Mouse (Mus musculus): Measurements from ENCODE around the gene 9130213A22Rik. TPM values are rescaled to one million over a fixed set of nuclear protein-coding genes. Genes with fewer than 3 reads are reported as not detected.

Gene 9130213A22Rik
- polyA plus RNA-seq, 1 experiment from 2014 or later: not detected

DNA sequence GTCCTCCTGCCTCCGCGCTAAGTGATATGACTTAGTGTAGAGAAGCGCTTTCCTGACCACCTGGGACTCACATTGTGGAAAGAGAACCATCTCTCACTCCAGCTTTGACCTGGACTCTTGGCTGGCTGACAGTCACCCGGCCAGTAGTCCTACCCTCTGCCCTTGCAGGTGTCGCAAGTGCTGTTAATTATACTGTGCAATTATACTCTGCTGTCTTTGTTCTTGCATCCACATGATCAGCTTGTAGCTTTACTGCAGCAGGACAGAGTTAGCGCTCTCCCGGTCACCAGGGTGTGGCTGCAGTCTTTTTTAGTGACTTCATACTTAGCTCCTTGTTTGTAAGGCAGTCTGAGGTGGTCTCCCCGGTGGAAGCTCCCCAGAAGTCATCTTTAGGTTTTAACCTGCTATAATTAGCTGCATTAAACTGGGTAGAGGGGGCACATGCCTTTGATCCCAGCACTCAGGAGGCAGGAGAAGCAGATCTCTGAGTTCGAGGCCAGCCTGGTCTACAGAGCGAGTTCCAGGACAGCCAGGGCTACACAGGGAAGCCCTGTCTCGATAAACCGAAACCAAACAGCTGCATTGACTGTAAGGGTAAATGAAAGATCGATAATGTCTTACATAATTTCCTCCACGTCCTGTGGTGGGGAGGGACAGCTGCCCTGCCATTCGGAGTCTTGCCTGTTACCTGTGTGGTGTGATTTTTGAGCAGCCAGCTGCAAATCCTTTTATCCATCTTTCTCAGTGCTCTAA is 42.1 kb downstream of the 9130213A22Rik start:
- Histone ChIP-seq H3K36me3 (ENCODE audit: control insufficient read depth, insufficient read depth, low read length) (no peaks in the 10 kb centered on the region), H3K4me2 (replicated peaks; ENCODE audit: low read depth, low read length) (no peak overlapping the region), H3K27ac (ENCODE audit: low read depth, low read length) (no peak overlapping the region), H3K27me3 (ENCODE audit: control insufficient read depth, insufficient read depth, low read length) (no peaks in the 10 kb centered on the region), H3K4me1 (replicated peaks; ENCODE audit: control insufficient read depth, insufficient read depth, low read length) (no peaks in the 10 kb centered on the region), H3K9me3 (ENCODE audit: control insufficient read depth, low read length) (no peaks in the 10 kb centered on the region), H3K4me3 (ENCODE audit: low read depth, low read length) (no peak overlapping the region), H3K9ac (ENCODE audit: low read depth, low read length) (no peak overlapping the region)
- DNase-seq (ENCODE audit: low spot score) (no peak), ATAC-seq (ENCODE audit: low FRiP score) (no peak)
- WGBS: 86% methylated on average over 15 of the region's 15 CpGs

- Histone ChIP-seq H3K9ac (ENCODE audit: low read depth, low read length) (no peak overlapping the region), H3K36me3 (ENCODE audit: control insufficient read depth, insufficient read depth, low read length) (no peaks in the 10 kb centered on the region), H3K27me3 (ENCODE audit: control insufficient read depth, insufficient read depth, low read length) (no peaks in the 10 kb centered on the region), H3K9me3 (ENCODE audit: control insufficient read depth, low read length) (no peaks in the 10 kb centered on the region), H3K4me3 (ENCODE audit: low read depth, low read length) (no peak overlapping the region), H3K4me1 (replicated peaks; ENCODE audit: control insufficient read depth, insufficient read depth, low read length) (no peaks in the 10 kb centered on the region), H3K4me2 (replicated peaks; ENCODE audit: low read depth, low read length) (no peak overlapping the region), H3K27ac (ENCODE audit: low read depth, low read length) (no peak overlapping the region)
- DNase-seq (ENCODE audit: low spot score): no peak
- no peak for ATAC-seq (ENCODE audit: low FRiP score)
- 72% methylated on average over 5 of the region's 5 CpGs for WGBS
Measured at GRCm38 (mm10) chr11:69078805-69079438, 43.5 kb downstream of the 9130213A22Rik start.

GRCm38 (mm10) chr11:69078041-69078440 is 44.3 kb downstream of the 9130213A22Rik start:
- H3K36me3 ChIP-seq (ENCODE audit: control insufficient read depth, insufficient read depth, low read length): no peaks in the 10 kb centered on the region
- no peak overlapping the region for H3K27ac ChIP-seq (ENCODE audit: low read depth, low read length)
- 91% methylated on average over 6 of the region's 6 CpGs for WGBS
- no peak overlapping the region for H3K9ac ChIP-seq (ENCODE audit: low read depth, low read length)
- H3K4me1 ChIP-seq (replicated peaks; ENCODE audit: control insufficient read depth, insufficient read depth, low read length): no peaks in the 10 kb centered on the region
- no peaks in the 10 kb centered on the region for H3K9me3 ChIP-seq (ENCODE audit: control insufficient read depth, low read length)
- no peak overlapping the region for H3K4me3 ChIP-seq (ENCODE audit: low read depth, low read length)
- DNase-seq (ENCODE audit: low spot score): no peak
- H3K4me2 ChIP-seq (replicated peaks; ENCODE audit: low read depth, low read length): no peak overlapping the region
- ATAC-seq (ENCODE audit: low FRiP score): no peak
- no peaks in the 10 kb centered on the region for H3K27me3 ChIP-seq (ENCODE audit: control insufficient read depth, insufficient read depth, low read length)

- ATAC-seq (ENCODE audit: low FRiP score) (no peak), DNase-seq (ENCODE audit: low spot score) (no peak)
- no peak overlapping the region for H3K27ac ChIP-seq (ENCODE audit: low read depth, low read length)
- H3K9ac ChIP-seq (ENCODE audit: low read depth, low read length): no peak overlapping the region
- H3K4me1 ChIP-seq (replicated peaks; ENCODE audit: control insufficient read depth, insufficient read depth, low read length): no peaks in the 10 kb centered on the region
- no peaks in the 10 kb centered on the region for H3K27me3 ChIP-seq (ENCODE audit: control insufficient read depth, insufficient read depth, low read length)
- H3K36me3 ChIP-seq (ENCODE audit: control insufficient read depth, insufficient read depth, low read length): no peaks in the 10 kb centered on the region
- no peak overlapping the region for H3K4me2 ChIP-seq (replicated peaks; ENCODE audit: low read depth, low read length)
- no peaks in the 10 kb centered on the region for H3K9me3 ChIP-seq (ENCODE audit: control insufficient read depth, low read length)
- no peak overlapping the region for H3K4me3 ChIP-seq (ENCODE audit: low read depth, low read length)
- WGBS: 89% methylated on average over 9 of the region's 9 CpGs
Measured at GRCm38 (mm10) chr11:69077316-69077715, 45.1 kb downstream of the 9130213A22Rik start.

DNA sequence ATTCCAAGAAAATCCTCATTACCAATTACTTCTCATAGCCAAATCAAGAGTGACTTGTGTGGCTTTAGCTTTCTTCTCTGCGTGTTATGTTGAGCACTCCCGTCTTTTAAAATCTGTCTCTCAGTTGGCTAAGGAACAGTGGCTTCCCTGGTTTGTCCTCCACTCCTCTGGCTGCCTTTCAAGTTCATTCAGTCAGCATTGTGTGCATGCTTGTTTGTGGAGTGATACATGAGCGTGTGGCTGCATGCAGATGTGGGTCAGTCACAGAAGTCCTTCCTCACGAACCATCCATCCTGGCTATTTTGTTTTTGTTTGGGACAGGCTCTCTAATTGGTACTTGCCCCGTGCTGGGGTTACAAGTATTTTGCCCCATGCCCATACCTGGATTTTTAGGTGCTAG is 45.8 kb downstream of the 9130213A22Rik start:
- Histone ChIP-seq H3K9me3 (ENCODE audit: control insufficient read depth, low read length) (no peaks in the 10 kb centered on the region), H3K4me2 (replicated peaks; ENCODE audit: low read depth, low read length) (no peak overlapping the region), H3K27me3 (ENCODE audit: control insufficient read depth, insufficient read depth, low read length) (no peaks in the 10 kb centered on the region), H3K9ac (ENCODE audit: low read depth, low read length) (no peak overlapping the region), H3K4me3 (ENCODE audit: low read depth, low read length) (no peak overlapping the region), H3K36me3 (ENCODE audit: control insufficient read depth, insufficient read depth, low read length) (no peaks in the 10 kb centered on the region), H3K4me1 (replicated peaks; ENCODE audit: control insufficient read depth, insufficient read depth, low read length) (peaks cover under 1% of the 10 kb centered on the region), H3K27ac (ENCODE audit: low read depth, low read length) (no peak overlapping the region)
- WGBS: 81% methylated on average over 5 of the region's 5 CpGs
- DNase-seq (ENCODE audit: low spot score) (no peak), ATAC-seq (ENCODE audit: low FRiP score) (no peak)

DNA sequence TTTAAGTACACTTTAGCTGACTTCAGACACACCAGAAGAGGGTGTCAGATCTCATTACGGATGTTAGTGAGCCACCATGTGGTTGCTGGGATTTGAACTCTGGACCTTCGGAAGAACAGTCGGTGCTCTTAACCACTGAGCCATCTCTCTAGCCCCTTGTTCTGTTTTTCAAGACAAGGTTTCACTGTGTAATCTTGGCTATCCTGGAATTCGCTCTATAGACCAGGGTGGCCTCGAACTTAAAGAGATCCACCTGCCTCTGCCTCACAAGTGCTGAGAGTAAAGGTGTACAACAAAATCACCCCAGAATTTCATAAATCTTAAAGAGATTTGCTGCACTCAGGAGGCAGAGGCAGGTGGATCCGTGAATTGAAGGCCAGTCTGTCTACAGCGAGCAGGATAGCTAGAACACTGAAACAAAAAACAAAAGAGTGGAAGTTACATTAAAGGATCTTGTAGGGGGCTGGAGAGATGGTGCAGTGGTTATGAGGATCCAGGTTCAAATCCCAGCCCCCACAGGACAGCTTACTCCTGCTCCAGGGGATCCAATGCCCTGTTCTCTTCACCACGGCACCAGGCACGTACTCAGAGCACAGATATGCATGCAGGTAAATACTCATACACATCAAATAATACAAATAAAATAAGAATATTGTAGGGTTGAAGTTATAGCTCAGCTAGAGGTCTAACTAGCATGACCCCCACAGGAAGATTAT is 46.5 kb downstream of the 9130213A22Rik start:
- DNase-seq (ENCODE audit: low spot score) (peak; percentile 36), ATAC-seq (ENCODE audit: low FRiP score) (no peak)
- Histone ChIP-seq H3K9ac (ENCODE audit: low read depth, low read length) (no peak overlapping the region), H3K9me3 (ENCODE audit: control insufficient read depth, low read length) (no peaks in the 10 kb centered on the region), H3K4me3 (ENCODE audit: low read depth, low read length) (no peak overlapping the region), H3K4me1 (replicated peaks; ENCODE audit: control insufficient read depth, insufficient read depth, low read length) (peaks cover 7% of the 10 kb centered on the region), H3K36me3 (ENCODE audit: control insufficient read depth, insufficient read depth, low read length) (no peaks in the 10 kb centered on the region), H3K4me2 (replicated peaks; ENCODE audit: low read depth, low read length) (no peak overlapping the region), H3K27ac (ENCODE audit: low read depth, low read length) (no peak overlapping the region), H3K27me3 (ENCODE audit: control insufficient read depth, insufficient read depth, low read length) (no peaks in the 10 kb centered on the region)
- 49% methylated on average over 8 of the region's 9 CpGs for WGBS

- WGBS: 51% methylated on average over 2 of the region's 2 CpGs
- no peak for DNase-seq (ENCODE audit: low spot score)
- H3K9ac ChIP-seq (ENCODE audit: low read depth, low read length): no peak overlapping the region
Measured at GRCm38 (mm10) chr11:69074776-69075069, 47.7 kb downstream of the 9130213A22Rik start.

GRCm38 (mm10) chr11:69073951-69074775 is 48.2 kb downstream of the 9130213A22Rik start:
- no peak for DNase-seq (ENCODE audit: low spot score)
- Histone ChIP-seq H3K27me3 (ENCODE audit: control insufficient read depth, insufficient read depth, low read length) (no peaks in the 10 kb centered on the region), H3K4me1 (replicated peaks; ENCODE audit: control insufficient read depth, insufficient read depth, low read length) (peaks cover 7% of the 10 kb centered on the region), H3K4me2 (replicated peaks; ENCODE audit: low read depth, low read length) (no peak overlapping the region), H3K9me3 (ENCODE audit: control insufficient read depth, low read length) (no peaks in the 10 kb centered on the region), H3K27ac (ENCODE audit: low read depth, low read length) (0 out of 2 replicates have a peak overlapping the region, but pooled peaks have one; percentile 33), H3K36me3 (ENCODE audit: control insufficient read depth, insufficient read depth, low read length) (no peaks in the 10 kb centered on the region), H3K9ac (ENCODE audit: low read depth, low read length) (no peak overlapping the region), H3K4me3 (ENCODE audit: low read depth, low read length) (no peak overlapping the region)
- WGBS: 51% methylated on average over 6 of the region's 6 CpGs
- no peak for ATAC-seq (ENCODE audit: low FRiP score)

More at GRCm38 (mm10) chr11:69074776-69075069, 47.7 kb downstream of the 9130213A22Rik start:
- no peak overlapping the region for H3K4me2 ChIP-seq (replicated peaks; ENCODE audit: low read depth, low read length)
- no peaks in the 10 kb centered on the region for H3K9me3 ChIP-seq (ENCODE audit: control insufficient read depth, low read length)
- ATAC-seq (ENCODE audit: low FRiP score): no peak
- H3K36me3 ChIP-seq (ENCODE audit: control insufficient read depth, insufficient read depth, low read length): no peaks in the 10 kb centered on the region
- H3K27me3 ChIP-seq (ENCODE audit: control insufficient read depth, insufficient read depth, low read length): no peaks in the 10 kb centered on the region
- H3K4me3 ChIP-seq (ENCODE audit: low read depth, low read length): no peak overlapping the region
- H3K4me1 ChIP-seq (replicated peaks; ENCODE audit: control insufficient read depth, insufficient read depth, low read length): peaks cover 7% of the 10 kb centered on the region
- H3K27ac ChIP-seq (ENCODE audit: low read depth, low read length): no peak overlapping the region
